Mouse (Mus musculus): ENCODE results near the gene Meox1.

- no peak for TF ChIP-seq CTCF (IDR thresholded peaks at IDR 0.05; ENCODE audit: low read depth)
- TF ChIP-seq EP300 (optimal IDR thresholded peaks at IDR 0.05) = no peak
These were observed 14.6 kb upstream of the Meox1 start for GRCm38 (mm10) chr11:101908777-101909176.

Measured in stomach, postnatal 0 days (tissue).